Mouse (Mus musculus) bone marrow, adult 2 months (tissue): Measurements from ENCODE around the gene Atp8b5.

Source experiments
- CTCF ChIP-seq: fragments of 200-500 bp; IDR thresholded peaks from 2 replicates; pipeline ENCODE4 v1.5.1; 2011; ENCODE audit warnings: low read length, control low read depth; ENCODE audit not compliant: control insufficient read depth, insufficient read depth
- POLR2A ChIP-seq: fragments of 200-500 bp; IDR thresholded peaks from 2 replicates; pipeline ENCODE4 v1.6.1; 2011; ENCODE audit warnings: low read depth, mild to moderate bottlenecking, control low read depth, low read length, borderline replicate concordance; ENCODE audit not compliant: control insufficient read depth

- TF ChIP-seq CTCF (no peak), POLR2A (no peak)
Measured at GRCm38 (mm10) chr4:43367295-43367694, 100.3 kb downstream of the Atp8b5 start.
